Mouse (Mus musculus) hematopoietic stem cell, adult 5-6 weeks (primary cell): ENCODE measurements around the gene Gtsf1l. TPM values are rescaled to one million over a fixed set of nuclear protein-coding genes. Genes with fewer than 3 reads are reported as not detected.
"Not testable (repeated sequence)": the region's sequence is repeated elsewhere in the genome, so short reads cannot be mapped to it uniquely, and the experiment has no call there.

Experiments
- ATAC-seq, 2 experiments: fragments of 125-278 bp in 1 of 2; replicated peaks in 1 of 2; 2 replicates each; pipeline ENCODE4 v1.8.0; 2016 to 2017; ENCODE audit warnings: inconsistent platforms in 2 of 2, mild to moderate bottlenecking in 2 of 2, moderate number of reproducible peaks in 2 of 2, low read depth in 1 of 2, moderate TSS enrichment in 1 of 2; ENCODE audit not compliant: low FRiP score in 2 of 2, poor library complexity in 2 of 2, severe bottlenecking in 2 of 2, insufficient read depth in 1 of 2, low TSS enrichment in 1 of 2
- total RNA-seq: library from RNA; stranded (forward); fragments of 172-1452, 232-1000 nt; gene quantifications from 2 replicates; pipeline ENCODE4 v1.2.3, GENCODE M21; 2017

Gtsf1l gene
- total RNA-seq, 1 experiment from 2014 or later = not detected

- ATAC-seq = no peak
Observed at GRCm38 (mm10) chr2:163061203-163062118, 26.2 kb downstream of the Gtsf1l start.

GRCm38 (mm10) chr2:163060630-163061029, 27.0 kb downstream of the Gtsf1l start:
- no peak for ATAC-seq

- ATAC-seq = not testable (repeated sequence)
Observed at GRCm38 (mm10) chr2:163058981-163059380, 28.7 kb downstream of the Gtsf1l start.

- no peak for ATAC-seq
Observed at GRCm38 (mm10) chr2:163056584-163056983, 31.1 kb downstream of the Gtsf1l start.

- ATAC-seq = 0 out of 4 replicates have a peak, but pooled peaks of 1 of the 2 experiments have one; percentile 24
Observed at GRCm38 (mm10) chr2:163055715-163056114, 31.9 kb downstream of the Gtsf1l start.

GRCm38 (mm10) chr2:163054891-163055494, 32.7 kb downstream of the Gtsf1l start:
- ATAC-seq = 0 out of 4 replicates have a peak, but pooled peaks of 1 of the 2 experiments have one; percentile 1

GRCm38 (mm10) chr2:163054335-163054840, 33.3 kb downstream of the Gtsf1l start, which contains the start of gene Mybl2:
Gene Mybl2, plus strand, starts transcription at chr2:163054687.
- ATAC-seq = peak; percentile 97 to 100

- no peak for ATAC-seq
Observed at GRCm38 (mm10) chr2:163052826-163053225, 34.8 kb downstream of the Gtsf1l start.

GRCm38 (mm10) chr2:163052101-163052500, 35.6 kb downstream of the Gtsf1l start:
- ATAC-seq = no peak

- ATAC-seq = no peak
Observed at GRCm38 (mm10) chr2:163051691-163052090, 36.0 kb downstream of the Gtsf1l start.

- no peak for ATAC-seq
Observed at GRCm38 (mm10) chr2:163049116-163049515, 38.5 kb downstream of the Gtsf1l start.

- peak; percentile 80 to 86 for ATAC-seq
Observed at GRCm38 (mm10) chr2:163048125-163048524, 39.5 kb downstream of the Gtsf1l start.

- ATAC-seq = no peak
Observed at GRCm38 (mm10) chr2:163039940-163040339, 47.7 kb downstream of the Gtsf1l start.

Other genes starting within 250 kb of the Gtsf1l start
- 272 and 354 TPM in 2 replicates for gene Srsf6, start 156.3 kb downstream of the Gtsf1l start, total RNA-seq
- gene L3mbtl1, start 144.4 kb downstream of the Gtsf1l start, total RNA-seq = not detected in 2 replicates
- gene Sgk2, start 100.5 kb downstream of the Gtsf1l start, total RNA-seq = not detected in 2 replicates
- 27.9 and 30.3 TPM in 2 replicates for gene Ift52, start 70.5 kb downstream of the Gtsf1l start, total RNA-seq
- gene Mybl2, start 33.2 kb downstream of the Gtsf1l start, total RNA-seq = 10.1 and 20.6 TPM in 2 replicates
- gene Tox2, start 115.3 kb upstream of the Gtsf1l start, total RNA-seq = not detected in 2 replicates